Mouse (Mus musculus): ENCODE data around the gene Plcl1.

Gene Plcl1

DNA sequence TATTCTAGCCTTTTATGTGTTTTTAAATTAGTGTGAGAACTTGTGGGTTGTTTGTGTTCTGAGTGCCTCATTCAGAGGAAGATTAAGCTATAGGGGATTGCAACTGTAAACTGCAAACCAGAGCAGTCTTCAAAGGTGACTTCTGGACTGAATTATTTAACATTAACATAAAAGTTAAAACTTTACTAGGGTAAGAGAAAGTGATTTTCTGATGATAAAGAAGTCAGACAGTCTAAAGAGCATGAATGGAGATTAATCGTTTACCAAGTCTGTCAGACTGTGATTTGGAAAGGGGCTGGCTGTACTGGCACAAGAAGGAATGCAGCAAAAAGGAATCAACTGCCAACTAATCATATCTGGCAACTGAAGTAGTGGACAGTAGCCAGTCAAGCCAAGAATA is 301.2 kb downstream of the Plcl1 start:
- no peak for DNase-seq

- DNase-seq, result no peak
Measured at GRCm38 (mm10) chr1:55717283-55717803, 311.6 kb downstream of the Plcl1 start.

DNA sequence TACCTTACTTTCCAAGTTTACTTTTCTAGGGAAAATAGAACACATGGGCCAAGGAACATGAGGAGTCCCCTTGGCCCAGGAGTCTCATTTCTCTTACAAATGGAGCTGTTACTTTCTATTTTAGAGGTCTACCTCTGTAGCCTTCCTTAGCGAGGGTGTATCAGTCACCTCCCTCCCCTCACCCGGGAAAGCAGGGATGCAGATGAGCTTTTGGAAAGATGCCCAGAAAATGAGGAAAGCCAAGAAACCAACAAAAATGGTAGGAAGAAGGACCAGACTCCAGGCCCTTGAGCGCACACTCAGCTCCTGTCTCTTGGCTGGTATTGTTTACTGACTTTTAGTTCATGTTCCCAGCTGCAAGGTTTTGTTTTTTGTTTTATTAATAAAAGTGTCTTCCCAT is 319.7 kb downstream of the Plcl1 start:
- DNase-seq, result no peak

- no peak for DNase-seq
Measured at GRCm38 (mm10) chr1:55729332-55729731, 323.6 kb downstream of the Plcl1 start.

- no peak for DNase-seq
Measured at GRCm38 (mm10) chr1:55732951-55733350, 327.2 kb downstream of the Plcl1 start.

DNA sequence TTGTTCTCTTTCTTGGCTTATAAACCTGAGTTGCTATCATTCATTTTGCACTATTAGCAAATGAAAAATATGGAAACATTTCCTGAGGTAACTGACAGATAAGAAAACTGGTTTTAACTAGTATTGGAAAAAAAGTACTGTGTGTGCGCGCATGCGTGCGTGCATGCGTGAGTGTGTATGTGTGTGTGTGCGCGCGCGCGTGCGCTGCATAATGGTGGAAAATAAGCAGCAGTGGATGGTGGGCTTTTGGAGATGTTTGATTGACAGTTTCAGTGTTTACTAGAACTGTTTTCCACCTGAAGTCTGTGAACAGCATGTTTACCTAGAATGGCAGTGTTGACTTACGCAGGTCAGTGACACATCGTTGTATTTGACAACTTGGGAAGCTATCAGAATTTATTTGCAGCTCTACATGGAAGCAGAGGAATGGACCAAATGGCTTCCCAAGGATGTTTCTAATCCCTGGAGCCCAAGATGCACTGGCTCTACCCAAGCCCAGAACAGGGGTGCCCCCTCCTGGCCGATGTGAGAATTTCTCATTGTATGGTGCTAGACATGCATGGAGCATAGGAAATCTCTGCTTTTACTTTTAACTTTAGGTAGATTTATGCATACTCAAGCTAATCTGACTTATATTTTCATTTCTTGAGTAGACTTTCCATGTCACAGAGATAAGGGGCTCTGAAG is 330.5 kb downstream of the Plcl1 start:
- DNase-seq, result peak; percentile 62 to 69

GRCm38 (mm10) chr1:55736762-55737288 is 331.1 kb downstream of the Plcl1 start:
- DNase-seq, result no peak

DNA sequence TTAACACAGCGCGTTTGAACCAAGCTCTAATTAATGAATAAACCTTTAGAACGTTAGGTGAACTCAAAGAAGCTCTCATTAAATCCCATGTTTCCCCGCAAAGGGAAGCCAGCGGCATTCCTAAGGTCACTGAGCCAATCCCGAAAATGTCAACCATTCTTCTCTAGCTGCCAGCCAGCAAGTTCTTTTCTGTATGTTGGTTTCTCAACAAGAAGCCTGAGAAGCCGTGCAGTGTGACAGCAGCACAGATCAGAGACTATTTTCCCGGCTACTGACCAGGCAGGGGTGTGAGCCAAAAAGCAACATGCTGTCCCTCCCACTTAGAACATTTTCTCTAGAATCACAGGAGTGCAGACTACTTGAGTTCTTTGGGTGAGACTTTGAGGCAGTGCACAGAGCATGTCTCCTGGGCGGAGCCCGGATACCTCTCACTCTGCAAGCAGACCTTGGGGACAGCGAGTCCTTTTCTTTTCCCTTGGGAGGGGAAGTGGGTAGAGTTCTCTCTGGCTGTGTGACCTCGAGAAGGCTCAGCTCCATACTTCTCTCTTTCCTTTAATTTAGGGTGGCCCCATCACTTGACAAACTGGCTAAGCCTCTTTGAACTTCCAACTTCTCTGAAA is 333.1 kb downstream of the Plcl1 start:
- DNase-seq, result no peak

DNA sequence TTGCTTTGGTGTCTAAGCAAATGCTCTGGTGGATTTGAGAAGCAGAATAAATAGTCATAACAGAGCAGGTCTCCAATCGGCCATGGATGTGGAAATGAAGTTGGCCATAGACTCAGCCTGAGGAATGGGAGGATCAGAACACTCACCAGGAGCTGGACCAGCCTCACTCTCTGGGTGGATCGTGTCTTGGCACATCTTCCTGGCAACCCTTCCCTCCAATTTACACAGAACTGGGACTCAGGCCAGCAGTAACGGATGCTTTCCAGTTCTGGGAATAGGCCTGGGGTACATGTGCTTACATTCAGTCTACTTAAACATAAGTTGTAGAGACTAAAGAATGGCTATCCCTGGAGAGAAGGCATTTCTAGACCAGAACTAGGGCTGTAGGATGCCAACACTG is 336.2 kb downstream of the Plcl1 start:
- no peak for DNase-seq

DNA sequence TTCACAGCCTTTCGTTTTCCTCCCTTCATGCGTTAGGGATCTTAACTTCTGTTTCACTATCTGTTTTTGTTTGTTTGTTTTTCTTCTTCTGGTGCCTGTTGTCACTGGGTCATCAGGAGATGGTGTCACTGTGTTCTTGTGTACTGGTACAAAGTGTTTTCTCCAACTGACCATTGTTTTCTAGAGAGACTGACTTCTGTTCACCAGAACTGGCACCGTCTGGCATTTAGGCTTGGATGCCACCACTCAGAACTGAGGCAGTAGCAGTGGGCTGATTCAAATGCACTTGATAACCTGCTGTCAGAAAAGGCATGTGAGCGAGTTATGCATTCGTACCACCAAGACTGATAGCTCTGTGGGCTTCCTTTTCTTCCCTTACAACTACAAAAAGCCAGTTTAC is 342.8 kb downstream of the Plcl1 start:
- DNase-seq, result no peak

DNA sequence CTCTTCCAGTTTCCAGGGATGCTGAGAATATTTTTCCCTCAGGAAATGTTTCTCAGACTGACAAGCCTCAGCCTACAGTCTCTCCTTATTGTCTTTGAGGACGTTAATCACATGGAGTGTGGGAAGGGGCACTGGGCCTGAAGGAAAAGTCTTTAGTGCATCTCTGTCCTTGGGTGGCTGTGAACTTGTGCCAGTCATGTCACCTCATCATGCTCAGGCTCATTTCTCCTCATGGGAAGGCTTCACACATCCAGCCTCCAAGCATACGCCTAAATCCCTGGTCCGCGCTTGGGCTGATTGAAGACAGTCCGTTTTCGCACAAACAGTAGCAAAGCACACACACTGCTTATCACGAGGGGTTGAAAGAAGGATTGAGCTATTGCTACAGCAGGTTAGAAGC is 344.0 kb downstream of the Plcl1 start:
- no peak for DNase-seq

- peak; percentile 53 to 62 for DNase-seq
Measured at GRCm38 (mm10) chr1:55755742-55756141, 350.0 kb downstream of the Plcl1 start.

DNA sequence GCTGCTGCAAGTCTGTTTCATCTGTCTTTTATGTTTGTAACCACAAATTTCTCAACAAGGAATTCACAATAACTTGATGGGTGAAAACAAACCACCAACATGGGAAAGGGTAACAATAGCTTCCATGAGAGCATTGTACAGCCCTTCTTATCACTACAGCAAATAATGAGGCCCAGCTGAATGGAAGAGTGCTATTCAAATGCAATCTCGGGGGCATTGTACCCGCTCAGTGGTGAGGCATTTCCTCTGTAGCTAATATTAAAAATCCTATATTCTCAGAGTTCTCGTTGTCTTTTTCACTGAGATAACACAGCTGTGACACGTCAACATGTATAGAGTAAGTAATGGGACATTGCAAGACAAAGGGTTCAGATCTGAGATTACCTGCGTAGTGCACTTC is 356.6 kb downstream of the Plcl1 start:
- no peak for DNase-seq

DNA sequence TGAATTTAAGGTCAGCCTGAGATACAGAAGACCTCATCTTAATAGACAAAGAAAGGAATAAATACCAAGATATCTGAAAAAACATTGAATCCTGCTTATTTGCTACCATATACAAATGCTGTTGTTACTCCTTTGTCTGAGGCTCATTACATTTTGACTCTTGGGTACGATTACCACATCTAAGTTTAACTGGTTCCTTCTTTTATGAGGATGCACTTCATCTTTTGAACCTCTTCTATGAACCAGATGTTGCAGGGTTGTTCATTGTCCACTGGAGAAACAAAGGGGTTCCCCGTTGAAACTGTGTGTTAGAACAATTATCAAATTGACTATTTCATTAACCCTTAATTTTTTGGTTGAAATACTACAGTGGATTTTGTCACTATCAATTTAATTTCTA is 357.4 kb downstream of the Plcl1 start:
- DNase-seq, result no peak

DNA sequence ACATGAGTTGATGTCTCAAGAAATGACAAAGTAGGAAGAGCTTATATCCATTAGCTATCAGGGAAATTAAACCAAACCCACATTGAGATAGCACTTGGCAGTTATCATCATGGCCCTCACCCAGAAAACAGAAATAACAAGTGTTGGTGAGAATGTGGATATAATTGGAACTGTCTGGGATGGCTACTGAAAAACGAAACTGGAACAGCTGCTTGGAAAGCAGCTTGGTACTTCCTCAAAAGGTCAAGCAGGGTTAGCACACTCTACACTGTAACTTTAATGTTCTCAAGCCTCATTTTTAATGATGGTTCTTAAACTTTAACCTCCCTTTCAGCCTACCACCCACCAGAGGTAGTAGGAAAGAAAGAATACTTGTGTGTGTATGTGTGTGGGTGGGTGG is 361.0 kb downstream of the Plcl1 start:
- no peak for DNase-seq

GRCm38 (mm10) chr1:55770072-55770785 is 364.5 kb downstream of the Plcl1 start:
- no peak for DNase-seq

GRCm38 (mm10) chr1:55792817-55793216 is 387.1 kb downstream of the Plcl1 start:
- no peak for DNase-seq

Measured in thymus, postnatal 36 days (tissue).